Mouse (Mus musculus): ENCODE results near the gene 4632433K11Rik. TPM values are rescaled to one million over a fixed set of nuclear protein-coding genes. Genes with fewer than 3 reads are reported as not detected.
"Not testable (repeated sequence)": the region's sequence is repeated elsewhere in the genome, so short reads cannot be mapped to it uniquely, and the experiment has no call there.

Gene 4632433K11Rik
- polyA plus RNA-seq, 1 experiment: not detected

- TF ChIP-seq CTCF (IDR thresholded peaks at IDR 0.05; ENCODE audit: control insufficient read depth, insufficient read depth, insufficient read length) (no peak), CEBPB (IDR thresholded peaks at IDR 0.05; ENCODE audit: low read depth) (no peak), USF1 (IDR thresholded peaks at IDR 0.05; ENCODE audit: low read depth) (no peak), MYOG (IDR thresholded peaks at IDR 0.05; ENCODE audit: control insufficient read depth, extremely low read depth, insufficient read length) (no peak), MAX (IDR thresholded peaks at IDR 0.05) (no peak), FOSL1 (IDR thresholded peaks at IDR 0.05; ENCODE audit: insufficient read depth, low read length, poor library complexity, severe bottlenecking) (no peak), MYOD1 (IDR thresholded peaks at IDR 0.05; ENCODE audit: control insufficient read depth, insufficient read length, low read depth) (no peak)
- H3K4me3 ChIP-seq (ENCODE audit: insufficient read depth, poor library complexity, severe bottlenecking): no peak overlapping the region
- H3K27me3 ChIP-seq (ENCODE audit: control insufficient read depth, insufficient read depth, insufficient read length): no peaks in the 10 kb centered on the region
- H3K36me3 ChIP-seq (ENCODE audit: control insufficient read depth, insufficient read depth): peaks cover 20% of the 10 kb centered on the region
- peaks cover 21% of the 10 kb centered on the region for H3K79me3 ChIP-seq (ENCODE audit: low read depth)
- no peak overlapping the region for H3ac ChIP-seq (ENCODE audit: control insufficient read depth, insufficient read length, low read depth)
- peaks cover 37% of the 10 kb centered on the region for H3K79me2 ChIP-seq (ENCODE audit: control insufficient read depth, insufficient read depth)
Measured at GRCm38 (mm10) chr7:5017352-5017751, 16.6 kb upstream of the 4632433K11Rik start.

- H3K27me3 ChIP-seq (ENCODE audit: control insufficient read depth, insufficient read depth, insufficient read length): no peaks in the 10 kb centered on the region
- peaks cover 27% of the 10 kb centered on the region for H3K79me3 ChIP-seq (ENCODE audit: low read depth)
- H3K79me2 ChIP-seq (ENCODE audit: control insufficient read depth, insufficient read depth): peaks cover 39% of the 10 kb centered on the region
- no peak overlapping the region for H3K4me3 ChIP-seq (ENCODE audit: insufficient read depth, poor library complexity, severe bottlenecking)
- TF ChIP-seq MAX (IDR thresholded peaks at IDR 0.05): no peak
- no peak for TF ChIP-seq MYOG (IDR thresholded peaks at IDR 0.05; ENCODE audit: control insufficient read depth, extremely low read depth, insufficient read length)
- TF ChIP-seq USF1 (IDR thresholded peaks at IDR 0.05; ENCODE audit: low read depth): no peak
- TF ChIP-seq CEBPB (IDR thresholded peaks at IDR 0.05; ENCODE audit: low read depth): no peak
- no peak for TF ChIP-seq MYOD1 (IDR thresholded peaks at IDR 0.05; ENCODE audit: control insufficient read depth, insufficient read length, low read depth)
- TF ChIP-seq CTCF (IDR thresholded peaks at IDR 0.05; ENCODE audit: control insufficient read depth, insufficient read depth, insufficient read length): no peak
- no peak for TF ChIP-seq FOSL1 (IDR thresholded peaks at IDR 0.05; ENCODE audit: insufficient read depth, low read length, poor library complexity, severe bottlenecking)
- peaks cover 22% of the 10 kb centered on the region for H3K36me3 ChIP-seq (ENCODE audit: control insufficient read depth, insufficient read depth)
- H3ac ChIP-seq (ENCODE audit: control insufficient read depth, insufficient read length, low read depth): no peak overlapping the region
Measured at GRCm38 (mm10) chr7:5017931-5018330, 16.0 kb upstream of the 4632433K11Rik start.

- Histone ChIP-seq H3ac (ENCODE audit: control insufficient read depth, insufficient read length, low read depth) (peak overlapping the region; percentile 23), H3K79me2 (ENCODE audit: control insufficient read depth, insufficient read depth) (peaks cover 52% of the 10 kb centered on the region), H3K4me3 (ENCODE audit: insufficient read depth, poor library complexity, severe bottlenecking) (peak overlapping the region; percentile 29), H3K79me3 (ENCODE audit: low read depth) (peaks cover 34% of the 10 kb centered on the region), H3K36me3 (ENCODE audit: control insufficient read depth, insufficient read depth) (peaks cover 34% of the 10 kb centered on the region)
- not testable (repeated sequence) for H3K27me3 ChIP-seq (ENCODE audit: control insufficient read depth, insufficient read depth, insufficient read length)
Measured at GRCm38 (mm10) chr7:5019576-5019975, 14.3 kb upstream of the 4632433K11Rik start.

- Histone ChIP-seq H3ac (ENCODE audit: control insufficient read depth, insufficient read length, low read depth) (peak within 1 kb of the TSS; percentile 91), H3K79me2 (ENCODE audit: control insufficient read depth, insufficient read depth) (peaks cover 57% of the 10 kb centered on the region), H3K4me3 (ENCODE audit: insufficient read depth, poor library complexity, severe bottlenecking) (peak within 1 kb of the TSS; percentile 69), H3K27me3 (ENCODE audit: control insufficient read depth, insufficient read depth, insufficient read length) (no peaks in the 10 kb centered on the region), H3K79me3 (ENCODE audit: low read depth) (peaks cover 38% of the 10 kb centered on the region), H3K36me3 (ENCODE audit: control insufficient read depth, insufficient read depth) (peaks cover 38% of the 10 kb centered on the region)
- TF ChIP-seq MAX (IDR thresholded peaks at IDR 0.05) (peak; percentile 24), CTCF (IDR thresholded peaks at IDR 0.05; ENCODE audit: control insufficient read depth, insufficient read depth, insufficient read length) (no peak)
Measured at GRCm38 (mm10) chr7:5020000-5020681, 13.8 kb upstream of the 4632433K11Rik start, which contains the start of the genes Zfp865 and Ccdc106. Zfp865 (plus strand) TSS chr7:5020376. Ccdc106 (plus strand) TSS chr7:5020553.

GRCm38 (mm10) chr7:5020685-5021084, 13.2 kb upstream of the 4632433K11Rik start:
- H3ac ChIP-seq (ENCODE audit: control insufficient read depth, insufficient read length, low read depth): peak overlapping the region; percentile 91
- H3K36me3 ChIP-seq (ENCODE audit: control insufficient read depth, insufficient read depth): peaks cover 43% of the 10 kb centered on the region
- H3K79me3 ChIP-seq (ENCODE audit: low read depth): peaks cover 42% of the 10 kb centered on the region
- TF ChIP-seq FOSL1 (IDR thresholded peaks at IDR 0.05; ENCODE audit: insufficient read depth, low read length, poor library complexity, severe bottlenecking) (no peak), MAX (IDR thresholded peaks at IDR 0.05) (no peak), CEBPB (IDR thresholded peaks at IDR 0.05; ENCODE audit: low read depth) (no peak), CTCF (IDR thresholded peaks at IDR 0.05; ENCODE audit: control insufficient read depth, insufficient read depth, insufficient read length) (no peak), USF1 (IDR thresholded peaks at IDR 0.05; ENCODE audit: low read depth) (no peak), MYOG (IDR thresholded peaks at IDR 0.05; ENCODE audit: control insufficient read depth, extremely low read depth, insufficient read length) (no peak), MYOD1 (IDR thresholded peaks at IDR 0.05; ENCODE audit: control insufficient read depth, insufficient read length, low read depth) (no peak)
- no peaks in the 10 kb centered on the region for H3K27me3 ChIP-seq (ENCODE audit: control insufficient read depth, insufficient read depth, insufficient read length)
- H3K4me3 ChIP-seq (ENCODE audit: insufficient read depth, poor library complexity, severe bottlenecking): peak overlapping the region; percentile 69
- H3K79me2 ChIP-seq (ENCODE audit: control insufficient read depth, insufficient read depth): peaks cover 63% of the 10 kb centered on the region

GRCm38 (mm10) chr7:5021197-5021596, 12.7 kb upstream of the 4632433K11Rik start:
- H3K36me3 ChIP-seq (ENCODE audit: control insufficient read depth, insufficient read depth): peaks cover 48% of the 10 kb centered on the region

More at GRCm38 (mm10) chr7:5021197-5021596, 12.7 kb upstream of the 4632433K11Rik start:
- peaks cover 45% of the 10 kb centered on the region for H3K79me3 ChIP-seq (ENCODE audit: low read depth)
- no peaks in the 10 kb centered on the region for H3K27me3 ChIP-seq (ENCODE audit: control insufficient read depth, insufficient read depth, insufficient read length)
- peaks cover 68% of the 10 kb centered on the region for H3K79me2 ChIP-seq (ENCODE audit: control insufficient read depth, insufficient read depth)
- H3K4me3 ChIP-seq (ENCODE audit: insufficient read depth, poor library complexity, severe bottlenecking): peak overlapping the region; percentile 69
- TF ChIP-seq CTCF (IDR thresholded peaks at IDR 0.05; ENCODE audit: control insufficient read depth, insufficient read depth, insufficient read length) (no peak), MYOG (IDR thresholded peaks at IDR 0.05; ENCODE audit: control insufficient read depth, extremely low read depth, insufficient read length) (no peak), USF1 (IDR thresholded peaks at IDR 0.05; ENCODE audit: low read depth) (no peak), FOSL1 (IDR thresholded peaks at IDR 0.05; ENCODE audit: insufficient read depth, low read length, poor library complexity, severe bottlenecking) (no peak), MAX (IDR thresholded peaks at IDR 0.05) (no peak), CEBPB (IDR thresholded peaks at IDR 0.05; ENCODE audit: low read depth) (no peak), MYOD1 (IDR thresholded peaks at IDR 0.05; ENCODE audit: control insufficient read depth, insufficient read length, low read depth) (no peak)
- peak overlapping the region; percentile 91 for H3ac ChIP-seq (ENCODE audit: control insufficient read depth, insufficient read length, low read depth)
